Comparison of ENCODE assay signal across 10 mouse cellular contexts in the genomic region with DNA sequence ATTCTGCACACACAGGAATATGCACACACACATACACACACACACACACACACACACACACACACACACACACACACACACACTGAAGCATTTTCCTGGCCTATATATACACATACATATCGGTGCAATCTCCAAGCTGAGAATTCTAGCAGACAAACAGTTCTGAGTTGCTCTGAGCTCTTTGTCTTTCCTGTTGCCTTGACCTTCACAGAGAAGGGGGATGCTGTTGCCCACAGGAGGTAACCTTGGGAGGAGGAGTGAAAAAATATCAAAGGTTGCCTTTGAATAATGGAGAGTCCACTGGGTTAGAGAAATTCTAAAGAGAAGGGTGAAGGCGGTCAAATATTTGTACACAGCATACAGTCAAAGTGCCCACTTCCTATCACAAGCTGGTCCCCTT.
A peak's percentile ranks its signal among the peaks of the same experiment; 100 is the strongest.
DNase-seq lines count a peak whose midpoint lies in the region.
"Had no signal": no experiment of that assay in that cellular context is flagged by ENCODE, and none has a peak within 500 bp of the region (broad histone marks: within the 10 kb centered on the region; RNA-seq: fewer than 3 reads in every experiment).

No protein-coding gene starts in this region.

- peak; percentile 55 for DNase-seq in adrenal gland, adult 2 months
- DNase-seq in adrenal gland, postnatal 25 days, result no peak
- DNase-seq in adrenal gland, postnatal 14 days, result peak; percentile 37
- no peak for DNase-seq in adrenal gland, adult 18-20 months (ENCODE audit: low spot score in 2 of 2)
- DNase-seq: cerebellum, adult 11 months; cerebellum, adult 18-20 months; cerebellum, adult 8-10 months; cerebellum, adult 9-11 months; cerebellum, postnatal 36 days; embryo, embryonic 11 days had no signal

Comparison
In these comparisons a context has a peak if more than half of its experiments do, and no peak if none do; other contexts are left out.
1. DNase-seq: peak in adrenal gland, adult 2 months (single experiment) and adrenal gland, postnatal 14 days (single experiment); none in adrenal gland, postnatal 25 days (single experiment) and adrenal gland, adult 18-20 months (0 of 2).